Comparison of ENCODE assay signal across 26 mouse cellular contexts in genomic region chr13:22854760-22855159, GRCm38 (mm10). TPM values are rescaled to one million over a fixed set of nuclear protein-coding genes. Genes with fewer than 3 reads are reported as not detected.
DNase-seq lines count a peak whose midpoint lies in the region; ATAC-seq and TF ChIP-seq lines count a peak whose summit lies in the region.
"Had no signal": no experiment of that assay in that cellular context is flagged by ENCODE, and none has a peak within 500 bp of the region (broad histone marks: within the 10 kb centered on the region; RNA-seq: fewer than 3 reads in every experiment).

No protein-coding gene starts in this region.

- ATAC-seq in frontal cortex, adult (ENCODE audit: low TSS enrichment), result no peak
- ATAC-seq: activated CD4-positive, CD25-positive, alpha-beta regulatory T cell, adult 4 months; CD4-positive, CD25-positive, alpha-beta regulatory T cell, adult 4 months; Patski had no signal

- peaks cover 3 to 37% of the 10 kb centered on the region in 2 experiments; a peak in 3 of 4 replicates for H3K4me1 ChIP-seq in CH12.LX (ENCODE audit: control insufficient read depth in 1 of 2, insufficient read depth in 2 of 2)

- H3K36me3 ChIP-seq in CH12.LX (replicated peaks in 1 of 2; ENCODE audit: control insufficient read depth in 1 of 2, insufficient read depth in 1 of 2, low read length in 1 of 2), result no peaks in the 10 kb centered on the region
- H3K36me3 ChIP-seq: G1E had no signal

- dilution Hi-C loops in CH12.LX (cut with MboI; ENCODE audit: extremely low pct_ligation_motif_present, extremely low pct_unique_long_range_greater_than_20kb, low sequenced_read_pairs), result no loop called here

- TF ChIP-seq CTCF in CH12.LX (conservative IDR thresholded peaks at IDR 0.05 in 1 of 2, IDR thresholded peaks at IDR 0.05 in 1 of 2; ENCODE audit: low read depth in 2 of 2, low read length in 2 of 2), result no peak

- peak; percentile 62; the same call in 1 of the 2 replicates for TF ChIP-seq EP300 in CH12.LX (IDR thresholded peaks at IDR 0.05; ENCODE audit: low read length)

- H3K27ac ChIP-seq in CH12.LX (ENCODE audit: insufficient read depth, low read depth), result no peak overlapping the region

- H3K79me2 ChIP-seq in CH12.LX (replicated peaks; ENCODE audit: control insufficient read depth, extremely low read depth, insufficient read depth, poor library complexity, severe bottlenecking), result no peaks in the 10 kb centered on the region

- no peak overlapping the region for H3K4me3 ChIP-seq in CH12.LX (replicated peaks in 1 of 3; ENCODE audit: low read depth in 2 of 3, low read length in 2 of 3, poor library complexity in 1 of 3)

- H3K9ac ChIP-seq in CH12.LX (ENCODE audit: insufficient read depth, low read depth), result no peak overlapping the region

- H3K9me3 ChIP-seq in CH12.LX (replicated peaks; ENCODE audit: low read length), result no peaks in the 10 kb centered on the region
- H3K9me3 ChIP-seq: G1E had no signal

- in situ Hi-C loops in CH12.LX (cut with MboI; ENCODE audit: low pct_ligation_motif_present, low pct_unique_long_range_greater_than_20kb, low sequenced_read_pairs), result loop anchor here (10.0 kb wide), 1 partner anchor 550 kb away; no protein-coding TSS in a partner anchor

- no peak for TF ChIP-seq POLR2A in CH12.LX (IDR thresholded peaks at IDR 0.05; ENCODE audit: low read depth, low read length)

- H3K4me2 ChIP-seq in CH12.LX (ENCODE audit: insufficient read depth, low read depth, poor library complexity, severe bottlenecking), result no peak overlapping the region

- no peak for TF ChIP-seq RAD21 in CH12.LX (IDR thresholded peaks at IDR 0.05; ENCODE audit: low read depth, low read length)

- H3K27me3 ChIP-seq in CH12.LX (replicated peaks), result no peaks in the 10 kb centered on the region
- H3K27me3 ChIP-seq: Patski had no signal

- DNase-seq in A20 (ENCODE audit: low read depth, low spot score) (peak; percentile 36), CH12.LX (ENCODE audit: extremely low read depth) (peak; percentile 59)
- no peak for DNase-seq in heart, adult 18-20 months
- DNase-seq: adrenal gland, adult 2 months; adrenal gland, adult 8-10 months; adrenal gland, postnatal 10 days; adrenal gland, postnatal 14 days; adrenal gland, postnatal 25 days; adrenal gland, postnatal 36 days; B cell, adult 2 months; cerebellum, adult 11 months; cerebellum, adult 11-12 months; cerebellum, adult 18-20 months; cerebellum, adult 2 months; cerebellum, adult 8-10 months had no signal

TF ChIP-seq in CH12.LX, 34 proteins besides CTCF, POLR2A, EP300 and RAD21:
- TF ChIP-seq BHLHE40 (IDR thresholded peaks at IDR 0.05; ENCODE audit: low read depth, low read length) (no peak), ZMIZ1 (IDR thresholded peaks at IDR 0.05; ENCODE audit: low read depth, low read length) (no peak), JUN (IDR thresholded peaks at IDR 0.05; ENCODE audit: insufficient read depth, low read depth, low read length) (no peak; the same call in 1 of the 2 replicates), NRF1 (IDR thresholded peaks at IDR 0.05; ENCODE audit: low read depth, low read length) (no peak), HCFC1 (IDR thresholded peaks at IDR 0.05; ENCODE audit: low read depth, low read length) (no peak), MAFK (IDR thresholded peaks at IDR 0.05; ENCODE audit: insufficient replicate concordance, low read length) (no peak), MEF2A (IDR thresholded peaks at IDR 0.05; ENCODE audit: borderline replicate concordance, low read depth, low read length) (0 out of 2 replicates have a peak, but pooled peaks have one; percentile 15), JUND (conservative IDR thresholded peaks at IDR 0.05; ENCODE audit: low read depth, low read length) (no peak), TBP (conservative IDR thresholded peaks at IDR 0.05; ENCODE audit: low read depth, low read length) (no peak), IRF4 (IDR thresholded peaks at IDR 0.05; ENCODE audit: low read depth, low read length) (peak; percentile 32; the same call in 1 of the 2 replicates), GABPA (IDR thresholded peaks at IDR 0.05; ENCODE audit: insufficient replicate concordance, low read depth, low read length) (peak; percentile 36; the same call in 1 of the 2 replicates), ETS1 (conservative IDR thresholded peaks at IDR 0.05; ENCODE audit: low read depth, low read length) (peak; percentile 77), CHD2 (IDR thresholded peaks at IDR 0.05; ENCODE audit: low read length) (no peak), KAT2A (IDR thresholded peaks at IDR 0.05; ENCODE audit: insufficient replicate concordance, low read length) (no peak), MAZ (IDR thresholded peaks at IDR 0.05; ENCODE audit: low read depth, low read length) (no peak), CHD1 (IDR thresholded peaks at IDR 0.05; ENCODE audit: low read depth, low read length) (no peak), SMC3 (IDR thresholded peaks at IDR 0.05; ENCODE audit: low read depth, low read length) (no peak), USF2 (conservative IDR thresholded peaks at IDR 0.05; ENCODE audit: low read depth, low read length) (no peak), SIN3A (IDR thresholded peaks at IDR 0.05; ENCODE audit: low read length) (no peak), ZNF384 (IDR thresholded peaks at IDR 0.05; ENCODE audit: low read depth, low read length) (no peak), MYC (IDR thresholded peaks at IDR 0.05; ENCODE audit: low read depth, low read length) (no peak), ELF1 (IDR thresholded peaks at IDR 0.05; ENCODE audit: low read depth, low read length) (no peak), NELFE (IDR thresholded peaks at IDR 0.05; ENCODE audit: low read depth, low read length) (no peak), MAX (IDR thresholded peaks at IDR 0.05; ENCODE audit: low read length) (no peak), TCF12 (IDR thresholded peaks at IDR 0.05; ENCODE audit: low read depth, low read length) (peak; percentile 51; the same call in 1 of the 2 replicates), UBTF (IDR thresholded peaks at IDR 0.05; ENCODE audit: low read depth, low read length) (no peak), E2F4 (IDR thresholded peaks at IDR 0.05; ENCODE audit: insufficient replicate concordance, low read depth, low read length) (no peak)

RNA-seq across cellular contexts. Expression of gene Vmn1r211, which starts 2.6 kb away (rescaled TPM):
- total RNA-seq in CH12.LX (2012; rRNA removed) (not detected in 2 replicates), CH12.LX (2014; rRNA removed) (not detected in 2 replicates)
- not detected in 2 replicates for polyA plus RNA-seq in CH12.LX (2012; ENCODE audit: insufficient read length, low read depth)
- total RNA-seq in heart, adult 18-20 months (2021), result not detected
- total RNA-seq: adrenal gland, adult 18-20 months; adrenal gland, adult 2 months; adrenal gland, adult 8-10 months; adrenal gland, postnatal 10 days; adrenal gland, postnatal 14 days; adrenal gland, postnatal 25 days; adrenal gland, postnatal 36 days; adrenal gland, postnatal 4 days; ES-E14; MEL had no signal
- polyA plus RNA-seq: activated CD4-positive, CD25-positive, alpha-beta regulatory T cell, adult 4 months; adrenal gland, adult 2 months; brain, embryonic 14.5 days; C2C12; cerebellum, adult 2 months; G1E; Patski had no signal

RNA-seq across cellular contexts. Expression of gene Vmn1r210, which starts 23.6 kb away (rescaled TPM):
- not detected in 2 replicates for total RNA-seq in CH12.LX (2012; rRNA removed)
- not detected in 2 replicates for total RNA-seq in CH12.LX (2014; rRNA removed)
- not detected in 2 replicates for polyA plus RNA-seq in CH12.LX (2012; ENCODE audit: insufficient read length, low read depth)
- not detected for total RNA-seq in heart, adult 18-20 months (2021)
- total RNA-seq: adrenal gland, adult 18-20 months; adrenal gland, adult 2 months; adrenal gland, adult 8-10 months; adrenal gland, postnatal 10 days; adrenal gland, postnatal 14 days; adrenal gland, postnatal 25 days; adrenal gland, postnatal 36 days; adrenal gland, postnatal 4 days; G1E had no signal
- polyA plus RNA-seq: activated CD4-positive, CD25-positive, alpha-beta regulatory T cell, adult 4 months; adrenal gland, adult 2 months; brain, embryonic 14.5 days; C2C12; CD4-positive, CD25-positive, alpha-beta regulatory T cell, adult 4 months; cerebellum, adult 2 months; G1E; Patski had no signal

RNA-seq across cellular contexts. Expression of gene Vmn1r212, which starts 29.2 kb away (rescaled TPM):
- not detected in 2 replicates for total RNA-seq in CH12.LX (2012; rRNA removed)
- total RNA-seq in CH12.LX (2014; rRNA removed), result not detected in 2 replicates
- not detected in 2 replicates for polyA plus RNA-seq in CH12.LX (2012; ENCODE audit: insufficient read length, low read depth)
- not detected for total RNA-seq in heart, adult 18-20 months (2021)
- total RNA-seq: adrenal gland, adult 18-20 months; adrenal gland, adult 2 months; adrenal gland, adult 8-10 months; adrenal gland, postnatal 10 days; adrenal gland, postnatal 14 days; adrenal gland, postnatal 25 days; adrenal gland, postnatal 36 days; adrenal gland, postnatal 4 days; ES-E14; G1E; MEL had no signal
- polyA plus RNA-seq: activated CD4-positive, CD25-positive, alpha-beta regulatory T cell, adult 4 months; adrenal gland, adult 2 months; brain, embryonic 14.5 days; C2C12; CD4-positive, CD25-positive, alpha-beta regulatory T cell, adult 4 months; cerebellum, adult 2 months; G1E; Patski had no signal

RNA-seq across cellular contexts. Expression of gene Vmn1r209, which starts 45.3 kb away (rescaled TPM):
- total RNA-seq in CH12.LX (2012; rRNA removed), result not detected in 2 replicates
- not detected in 2 replicates for total RNA-seq in CH12.LX (2014; rRNA removed)
- polyA plus RNA-seq in CH12.LX (2012; ENCODE audit: insufficient read length, low read depth), result not detected in 2 replicates
- total RNA-seq in heart, adult 18-20 months (2021), result not detected
- total RNA-seq: adrenal gland, adult 18-20 months; adrenal gland, adult 2 months; adrenal gland, postnatal 14 days; adrenal gland, postnatal 36 days; ES-E14 had no signal
- polyA plus RNA-seq: activated CD4-positive, CD25-positive, alpha-beta regulatory T cell, adult 4 months; adrenal gland, adult 2 months; brain, embryonic 14.5 days; C2C12; CD4-positive, CD25-positive, alpha-beta regulatory T cell, adult 4 months; cerebellum, adult 2 months; G1E; Patski had no signal

Comparison
In these comparisons a context has a peak if more than half of its experiments do, and no peak if none do; other contexts are left out.
1. DNase-seq: peak in A20 (single experiment) and CH12.LX (single experiment); none in heart, adult 18-20 months (0 of 2).